Mouse (Mus musculus) Patski (cell line): ENCODE data around the gene Chrna1. TPM values are rescaled to one million over a fixed set of nuclear protein-coding genes. Genes with fewer than 3 reads are reported as not detected.

Source experiments
- ATAC-seq: fragments of 100-300 bp; one replicate; pipeline ENCODE4 v1.8.0; 2021
- CTCF ChIA-PET: fragments of 350-600 bp; sonication (Branson Sonifier 250); formaldehyde crosslinking; loops from one replicate; lab custom pipeline; 2022; ENCODE audit warnings: inconsistent platforms; lab: Charles Lee
- POLR2A ChIA-PET: fragments of 350-600 bp; sonication (Branson Sonifier 250); formaldehyde crosslinking; loops from one replicate; lab custom pipeline; 2022; ENCODE audit warnings: antibody characterized with exemption, inconsistent platforms; lab: Charles Lee
- DNase-seq: peaks from one replicate; pipeline ENCODE4 v3.0.0-alpha.2; 2011; ENCODE audit warnings: low read depth, low spot score
- H3K27me3 ChIP-seq: fragments of 371-371 bp; one replicate; pipeline ENCODE4 v1.5.1; 2021
- CTCF ChIP-seq: fragments of 100-300 bp; IDR thresholded peaks from one replicate; pipeline ENCODE4 v1.5.1; 2021
- in situ Hi-C: fragments of 300-500 bp; cut with MboI; formaldehyde crosslinking; loops from 3 replicates; pipeline ENCODE4 v1.11.1; 2018; ENCODE audit warnings: low pct_unique_long_range_greater_than_20kb, mixed read lengths
- polyA plus RNA-seq: library from polyadenylated mRNA; unstranded; gene quantifications from one replicate; pipeline ENCODE4 v1.2.3, GENCODE M21; 2021

Chrna1 gene
- polyA plus RNA-seq, 1 experiment from 2014 or later = 0.05 TPM

- DNase-seq (no peak), ATAC-seq (no peak)
- no peaks in the 10 kb centered on the region for H3K27me3 ChIP-seq
- ChIA-PET CTCF (no interaction called here), POLR2A (no interaction called here)
- no peak for TF ChIP-seq CTCF
- in situ Hi-C loops = no loop called here
Measured at GRCm38 (mm10) chr2:73608391-73608790, 28.3 kb upstream of the Chrna1 start.

- CTCF ChIA-PET = interaction anchor here (1.1 kb wide), 1 partner anchor 35 kb away, joined by 4 read pairs; no protein-coding TSS in a partner anchor
- ATAC-seq = no peak
- in situ Hi-C loops = no loop called here
- POLR2A ChIA-PET = no interaction called here
- no peak for DNase-seq
- no peak for TF ChIP-seq CTCF
- no peaks in the 10 kb centered on the region for H3K27me3 ChIP-seq
Measured at GRCm38 (mm10) chr2:73607609-73608008, 27.5 kb upstream of the Chrna1 start.

- ChIA-PET POLR2A (no interaction called here), CTCF (interaction anchor here (1.1 to 1.5 kb wide), 3 partner anchors 15 to 139 kb away, joined by 3 to 7 read pairs (median 4); no protein-coding TSS in a partner anchor)
- in situ Hi-C loops = no loop called here
- no peaks in the 10 kb centered on the region for H3K27me3 ChIP-seq
- DNase-seq = no peak
- ATAC-seq = no peak
- no peak for TF ChIP-seq CTCF
Measured at GRCm38 (mm10) chr2:73607146-73607545, 27.0 kb upstream of the Chrna1 start.

GRCm38 (mm10) chr2:73606616-73607015 lies 26.5 kb upstream of the Chrna1 start:
- ChIA-PET POLR2A (no interaction called here), CTCF (interaction anchor here (1.1 to 1.5 kb wide), 3 partner anchors 15 to 139 kb away, joined by 3 to 7 read pairs (median 4); no protein-coding TSS in a partner anchor)
- DNase-seq = no peak
- no peak for ATAC-seq
- TF ChIP-seq CTCF = no peak
- no peaks in the 10 kb centered on the region for H3K27me3 ChIP-seq
- in situ Hi-C loops = no loop called here

GRCm38 (mm10) chr2:73605077-73605476 lies 24.9 kb upstream of the Chrna1 start:
- in situ Hi-C loops = no loop called here
- ChIA-PET POLR2A (interaction anchor here (1.1 kb wide), 1 partner anchor 127 kb away, joined by 4 read pairs; no protein-coding TSS in a partner anchor), CTCF (interaction anchor here (0.6 to 1.3 kb wide), 3 partner anchors 14 to 21 kb away, joined by 3 to 4 read pairs (median 3); no protein-coding TSS in a partner anchor)
- DNase-seq (peak; percentile 85), ATAC-seq (peak; percentile 45)
- TF ChIP-seq CTCF = no peak
- H3K27me3 ChIP-seq = no peaks in the 10 kb centered on the region

- ATAC-seq = no peak
- DNase-seq = no peak
- TF ChIP-seq CTCF = no peak
- ChIA-PET POLR2A (interaction anchor here (1.1 kb wide), 1 partner anchor 128 kb away, joined by 4 read pairs; no protein-coding TSS in a partner anchor), CTCF (interaction anchor here (0.6 to 1.9 kb wide), 4 partner anchors 13 to 21 kb away, joined by 3 to 8 read pairs (median 3); no protein-coding TSS in a partner anchor)
- in situ Hi-C loops = no loop called here
- H3K27me3 ChIP-seq = no peaks in the 10 kb centered on the region
Measured at GRCm38 (mm10) chr2:73604579-73604978, 24.4 kb upstream of the Chrna1 start.

- ChIA-PET POLR2A (no interaction called here), CTCF (interaction anchor here (1.1 to 1.4 kb wide), 2 partner anchors 11 to 145 kb away, joined by 4 read pairs; no protein-coding TSS in a partner anchor)
- TF ChIP-seq CTCF = no peak
- DNase-seq = no peak
- no peak for ATAC-seq
- no peaks in the 10 kb centered on the region for H3K27me3 ChIP-seq
- in situ Hi-C loops = no loop called here
Measured at GRCm38 (mm10) chr2:73600650-73601049, 20.5 kb upstream of the Chrna1 start.

- in situ Hi-C loops = no loop called here
- TF ChIP-seq CTCF = no peak
- CTCF ChIA-PET = interaction anchor here (1.1 kb wide), 1 partner anchor 15 kb away, joined by 3 read pairs; no protein-coding TSS in a partner anchor
- DNase-seq (no peak), ATAC-seq (no peak)
- no peaks in the 10 kb centered on the region for H3K27me3 ChIP-seq
- POLR2A ChIA-PET = no interaction called here
Measured at GRCm38 (mm10) chr2:73597772-73598171, 17.6 kb upstream of the Chrna1 start.

- ATAC-seq (no peak), DNase-seq (no peak)
- no peak for TF ChIP-seq CTCF
- CTCF ChIA-PET = interaction anchor here (1.1 kb wide), 1 partner anchor 14 kb away, joined by 3 read pairs; no protein-coding TSS in a partner anchor
- H3K27me3 ChIP-seq = no peaks in the 10 kb centered on the region
- in situ Hi-C loops = no loop called here
- POLR2A ChIA-PET = no interaction called here
Measured at GRCm38 (mm10) chr2:73596786-73597185, 16.6 kb upstream of the Chrna1 start.

GRCm38 (mm10) chr2:73596326-73596725 lies 16.2 kb upstream of the Chrna1 start:
- ChIA-PET CTCF (no interaction called here), POLR2A (no interaction called here)
- TF ChIP-seq CTCF = no peak
- DNase-seq = no peak
- no peak for ATAC-seq
- H3K27me3 ChIP-seq = no peaks in the 10 kb centered on the region
- in situ Hi-C loops = no loop called here

- no peak for TF ChIP-seq CTCF
- in situ Hi-C loops = no loop called here
- POLR2A ChIA-PET = no interaction called here
- DNase-seq (no peak), ATAC-seq (no peak)
- CTCF ChIA-PET = interaction anchor here (1.0 to 1.5 kb wide), 3 partner anchors 10 to 153 kb away, joined by 3 to 5 read pairs (median 3); no protein-coding TSS in a partner anchor
- H3K27me3 ChIP-seq = no peaks in the 10 kb centered on the region
Measured at GRCm38 (mm10) chr2:73593101-73593439, 12.9 kb upstream of the Chrna1 start.
